Mouse (Mus musculus) limb, embryonic 11.5 days (tissue): ENCODE measurements around the gene Scamp2. TPM values are rescaled to one million over a fixed set of nuclear protein-coding genes. Genes with fewer than 3 reads are reported as not detected.
A peak's percentile ranks its signal among the peaks of the same experiment; 100 is the strongest.

ENCODE experiments used
- ATAC-seq: fragments of 200-750 bp; cut with Nextera tagmentation; 2 replicates; pipeline ENCODE4 v1.8.0; 2017; ENCODE audit warnings: low read depth; ENCODE audit not compliant: insufficient number of reproducible peaks, low FRiP score, low TSS enrichment
- DNase-seq: peaks from one replicate; pipeline ENCODE4 v3.0.0-alpha.2; 2015; ENCODE audit warnings: low spot score
- H3K27ac ChIP-seq: fragments of 300-500 bp; sonication (generic); replicated peaks from 2 replicates; pipeline ENCODE4 v1.5.1; 2014; ENCODE audit warnings: low read depth, mild to moderate bottlenecking, low read length
- H3K27me3 ChIP-seq: fragments of 300-500 bp; sonication (generic); 2 replicates; pipeline ENCODE4 v1.6.1; 2014; ENCODE audit warnings: mild to moderate bottlenecking, low read length, mixed read lengths; ENCODE audit not compliant: control insufficient read depth, insufficient read depth
- H3K36me3 ChIP-seq: fragments of 300-500 bp; sonication (generic); 2 replicates; pipeline ENCODE4 v1.6.1; 2014; ENCODE audit warnings: mild to moderate bottlenecking, low read length, moderate library complexity, mixed read lengths; ENCODE audit not compliant: control insufficient read depth, insufficient read depth
- H3K4me1 ChIP-seq: fragments of 300-500 bp; sonication (generic); 2 replicates; pipeline ENCODE4 v1.6.1; 2014; ENCODE audit warnings: low read length, mixed read lengths; ENCODE audit not compliant: control insufficient read depth, insufficient read depth
- H3K4me2 ChIP-seq: fragments of 300-500 bp; sonication (generic); 2 replicates; pipeline ENCODE4 v1.6.1; 2014; ENCODE audit warnings: low read depth, mild to moderate bottlenecking, moderate library complexity; ENCODE audit not compliant: severe bottlenecking
- H3K4me3 ChIP-seq: fragments of 300-500 bp; sonication (generic); 2 replicates; pipeline ENCODE4 v1.5.1; 2014; ENCODE audit warnings: low read depth, low read length
- H3K9ac ChIP-seq: fragments of 300-500 bp; sonication (generic); 2 replicates; pipeline ENCODE4 v1.6.1; 2014; ENCODE audit warnings: mild to moderate bottlenecking, low read length
- H3K9me3 ChIP-seq: fragments of 300-500 bp; sonication (generic); 2 replicates; pipeline ENCODE4 v1.6.1; 2016; ENCODE audit warnings: low read length; ENCODE audit not compliant: control insufficient read depth
- WGBS: fragments of 180-500 bp; shearing (Covaris S2); extraction: QIAGEN DNeasy Blood & Tissue Kit; methylation state at CpG from one replicate; pipeline ENCODE4 v1.1.7; 2014; 5-methylcytosine and 5-hydroxymethylcytosine counted together
- polyA plus RNA-seq: library from polyadenylated mRNA; unstranded; fragments of >200 nt; fragmentation: Nextera tagmentation; extraction: Ambion mirVana; gene quantifications from 2 replicates; pipeline ENCODE4 v1.2.1, GENCODE M21; 2014

Gene Scamp2
- polyA plus RNA-seq, 1 experiment from 2014 or later = 44.4 TPM

GRCm38 (mm10) chr9:57541312-57541711 lies 19.4 kb upstream of the Scamp2 start:
- H3K36me3 ChIP-seq = peaks cover 9% of the 10 kb centered on the region; the same call in 1 of the 2 replicates
- no peak overlapping the region for H3K27ac ChIP-seq
- H3K4me2 ChIP-seq = no peak overlapping the region
- no peak overlapping the region for H3K9ac ChIP-seq
- ATAC-seq (no peak), DNase-seq (peak; percentile 56)
- WGBS = 0% methylated on average over 1 of the region's 1 CpGs
- no peaks in the 10 kb centered on the region for H3K9me3 ChIP-seq
- no peak overlapping the region for H3K4me3 ChIP-seq
- H3K4me1 ChIP-seq = peaks cover 9% of the 10 kb centered on the region
- H3K27me3 ChIP-seq = no peaks in the 10 kb centered on the region

GRCm38 (mm10) chr9:57543951-57544350 lies 16.8 kb upstream of the Scamp2 start:
- Histone ChIP-seq H3K4me2 (no peak overlapping the region), H3K27me3 (no peaks in the 10 kb centered on the region), H3K27ac (no peak overlapping the region), H3K4me3 (no peak overlapping the region), H3K9ac (no peak overlapping the region), H3K4me1 (no peaks in the 10 kb centered on the region), H3K9me3 (no peaks in the 10 kb centered on the region), H3K36me3 (peaks cover 20% of the 10 kb centered on the region; the same call in 1 of the 2 replicates)
- ATAC-seq (no peak), DNase-seq (no peak)
- 91% methylated on average over 3 of the region's 3 CpGs for WGBS

- peaks cover 4% of the 10 kb centered on the region for H3K4me1 ChIP-seq
- ATAC-seq (no peak), DNase-seq (no peak)
- H3K36me3 ChIP-seq = peaks cover 24% of the 10 kb centered on the region; the same call in 1 of the 2 replicates
- WGBS = 90% methylated on average over 5 of the region's 5 CpGs
- no peak overlapping the region for H3K27ac ChIP-seq
- no peak overlapping the region for H3K4me2 ChIP-seq
- no peak overlapping the region for H3K4me3 ChIP-seq
- H3K27me3 ChIP-seq = no peaks in the 10 kb centered on the region
- H3K9ac ChIP-seq = no peak overlapping the region
- no peaks in the 10 kb centered on the region for H3K9me3 ChIP-seq
Observed at GRCm38 (mm10) chr9:57547287-57547686, 13.5 kb upstream of the Scamp2 start.

GRCm38 (mm10) chr9:57547869-57548268 lies 12.9 kb upstream of the Scamp2 start:
- Histone ChIP-seq H3K9ac (no peak overlapping the region), H3K4me3 (no peak overlapping the region), H3K27me3 (no peaks in the 10 kb centered on the region), H3K36me3 (peaks cover 24% of the 10 kb centered on the region; the same call in 1 of the 2 replicates), H3K27ac (no peak overlapping the region), H3K9me3 (no peaks in the 10 kb centered on the region), H3K4me2 (no peak overlapping the region), H3K4me1 (peaks cover 4% of the 10 kb centered on the region)
- no peak for ATAC-seq
- no peak for DNase-seq
- 92% methylated on average over 11 of the region's 11 CpGs for WGBS

- Histone ChIP-seq H3K27ac (no peak overlapping the region), H3K4me3 (no peak overlapping the region), H3K4me1 (peaks cover 4% of the 10 kb centered on the region), H3K27me3 (no peaks in the 10 kb centered on the region), H3K4me2 (no peak overlapping the region), H3K9ac (no peak overlapping the region), H3K36me3 (peaks cover 19% of the 10 kb centered on the region; the same call in 1 of the 2 replicates), H3K9me3 (no peaks in the 10 kb centered on the region)
- ATAC-seq (no peak), DNase-seq (no peak)
- 92% methylated on average over 4 of the region's 4 CpGs for WGBS
Observed at GRCm38 (mm10) chr9:57549186-57549585, 11.6 kb upstream of the Scamp2 start.

GRCm38 (mm10) chr9:57550126-57550862 lies 10.4 kb upstream of the Scamp2 start:
- DNase-seq (no peak), ATAC-seq (no peak)
- Histone ChIP-seq H3K4me1 (peaks cover 4% of the 10 kb centered on the region), H3K4me3 (no peak overlapping the region), H3K36me3 (peaks cover 15% of the 10 kb centered on the region; the same call in 1 of the 2 replicates), H3K9ac (no peak overlapping the region), H3K9me3 (no peaks in the 10 kb centered on the region), H3K4me2 (no peak overlapping the region), H3K27ac (no peak overlapping the region), H3K27me3 (no peaks in the 10 kb centered on the region)
- 89% methylated on average over 11 of the region's 11 CpGs for WGBS

- Histone ChIP-seq H3K4me1 (peaks cover 4% of the 10 kb centered on the region), H3K36me3 (peaks cover 15% of the 10 kb centered on the region; the same call in 1 of the 2 replicates), H3K27ac (no peak within 1 kb of the TSS), H3K4me3 (peak within 1 kb of the TSS; percentile 60), H3K9ac (peak within 1 kb of the TSS; percentile 69), H3K4me2 (peak within 1 kb of the TSS; percentile 61), H3K9me3 (no peaks in the 10 kb centered on the region), H3K27me3 (no peaks in the 10 kb centered on the region)
- WGBS = 3% methylated on average over 28 of the region's 28 CpGs
- ATAC-seq (no peak), DNase-seq (peak; percentile 84)
Observed at GRCm38 (mm10) chr9:57552139-57552887, 8.4 kb upstream of the Scamp2 start, which contains the start of gene Mpi. Mpi (minus strand) TSS chr9:57552763.

GRCm38 (mm10) chr9:57553119-57553518 lies 7.6 kb upstream of the Scamp2 start:
- no peak overlapping the region for H3K4me3 ChIP-seq
- no peak for DNase-seq
- no peak for ATAC-seq
- peaks cover 11% of the 10 kb centered on the region; the same call in 1 of the 2 replicates for H3K36me3 ChIP-seq
- 73% methylated on average over 11 of the region's 11 CpGs for WGBS
- no peaks in the 10 kb centered on the region for H3K27me3 ChIP-seq
- peaks cover 4% of the 10 kb centered on the region for H3K4me1 ChIP-seq
- H3K4me2 ChIP-seq = no peak overlapping the region
- H3K27ac ChIP-seq = no peak overlapping the region
- H3K9me3 ChIP-seq = no peaks in the 10 kb centered on the region
- no peak overlapping the region for H3K9ac ChIP-seq
